Mouse (Mus musculus): ENCODE measurements at regions not wholly inside any gene's neighbourhood (a gene's known extent, or its start where the extent isn't known, plus 50 kb on each side); places are given as distances from the start of the nearest gene placed in this dataset.

GRCm38 (mm10) chr17:64531150-64531549, 69.4 kb upstream of the Man2a1 start:
- TF ChIP-seq GATA1 (IDR thresholded peaks at IDR 0.05; ENCODE audit: borderline replicate concordance, low read length) (no peak), FLI1 (IDR thresholded peaks at IDR 0.05; ENCODE audit: low read length) (no peak)

Data from megakaryocyte, embryonic 14.5 days (primary cell).